Mouse (Mus musculus) liver, embryonic 12.5 days (tissue): ENCODE measurements around the gene Ephb4. TPM values are rescaled to one million over a fixed set of nuclear protein-coding genes. Genes with fewer than 3 reads are reported as not detected.
A peak's percentile ranks its signal among the peaks of the same experiment; 100 is the strongest.

Source experiments
- ATAC-seq: fragments of 200-750 bp; cut with Nextera tagmentation; 2 replicates; pipeline ENCODE4 v1.8.0; 2017; ENCODE audit warnings: moderate number of reproducible peaks, mild to moderate bottlenecking, moderate library complexity
- H3K27ac ChIP-seq: fragments of 300-500 bp; sonication (generic); 2 replicates; pipeline ENCODE4 v1.5.1; 2016; ENCODE audit warnings: mild to moderate bottlenecking
- H3K27me3 ChIP-seq: fragments of 300-500 bp; sonication (generic); replicated peaks from 2 replicates; pipeline ENCODE4 v1.6.1; 2016; ENCODE audit warnings: mild to moderate bottlenecking, moderate library complexity
- H3K36me3 ChIP-seq: fragments of 300-500 bp; sonication (generic); 2 replicates; pipeline ENCODE4 v1.6.1; 2016; ENCODE audit warnings: mild to moderate bottlenecking, moderate library complexity
- H3K4me1 ChIP-seq: fragments of 300-500 bp; sonication (generic); 2 replicates; pipeline ENCODE4 v1.6.1; 2016
- H3K4me2 ChIP-seq: fragments of 300-500 bp; sonication (generic); 2 replicates; pipeline ENCODE4 v1.6.1; 2016; ENCODE audit warnings: mild to moderate bottlenecking, moderate library complexity
- H3K4me3 ChIP-seq: fragments of 300-500 bp; sonication (generic); 2 replicates; pipeline ENCODE4 v1.5.1; 2016; ENCODE audit warnings: mild to moderate bottlenecking, moderate library complexity
- H3K9ac ChIP-seq: fragments of 300-500 bp; sonication (generic); 2 replicates; pipeline ENCODE4 v1.6.1; 2016; ENCODE audit warnings: mild to moderate bottlenecking, moderate library complexity
- H3K9me3 ChIP-seq: fragments of 300-500 bp; sonication (generic); replicated peaks from 2 replicates; pipeline ENCODE4 v1.6.1; 2016; ENCODE audit warnings: mild to moderate bottlenecking, moderate library complexity
- WGBS: fragments of 180-500 bp; shearing (Covaris S2); methylation state at CpG from one replicate; pipeline ENCODE4 v1.1.7; 2016; ENCODE audit not compliant: insufficient replicate concordance; 5-methylcytosine and 5-hydroxymethylcytosine counted together
- polyA plus RNA-seq: library from polyadenylated mRNA; unstranded; fragments of >200 nt; fragmentation: Nextera tagmentation; extraction: Ambion mirVana; gene quantifications from 2 replicates; pipeline ENCODE4 v1.2.1, GENCODE M21; 2016

The Ephb4 gene
- polyA plus RNA-seq, result 14.2 and 15.7 TPM in 2 replicates

DNA sequence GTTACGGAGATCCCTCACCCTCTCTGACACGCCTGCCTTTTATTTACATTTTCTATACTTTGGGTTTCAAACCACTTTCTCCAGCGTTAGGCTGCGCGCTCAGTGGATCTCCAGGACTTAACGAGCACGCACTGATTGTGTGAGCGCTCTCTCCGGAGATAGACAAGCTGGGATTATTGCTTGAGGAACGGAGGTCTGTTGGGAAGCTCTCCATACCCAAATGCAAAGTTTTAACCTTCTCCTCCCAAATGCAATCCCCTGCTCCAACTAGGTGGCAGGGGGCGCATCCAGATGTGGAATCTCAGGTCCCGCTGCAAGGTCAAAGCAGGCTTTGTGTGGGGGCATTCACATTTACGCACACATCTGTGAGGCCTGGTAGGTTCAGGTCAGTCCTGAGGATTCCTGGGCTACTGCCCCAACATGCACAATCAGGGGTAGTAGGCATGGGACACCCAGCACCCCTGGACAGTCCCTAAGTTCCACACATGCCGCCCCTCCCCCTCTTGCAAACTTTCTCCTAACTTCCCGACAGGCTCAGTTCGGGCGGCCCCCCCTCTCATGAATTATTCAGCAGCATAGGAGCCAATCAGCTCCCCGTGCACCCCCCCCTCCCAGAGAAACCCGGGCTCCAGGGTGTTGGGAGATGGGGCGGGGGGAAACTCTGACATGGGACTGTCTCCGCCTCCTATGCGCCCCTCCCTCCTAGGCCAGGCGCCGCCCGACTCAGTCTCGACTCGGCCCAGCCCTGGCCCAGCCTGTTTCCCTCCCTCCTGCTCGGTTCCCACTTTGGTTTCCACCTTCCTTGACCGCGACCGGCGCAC, at the start of gene Ephb4:
Gene Ephb4 (plus strand): TSS at position 726 of the 821 bp plus-strand sequence.
- ATAC-seq, result peak; percentile 83
- peak within 1 kb of the TSS; percentile 61 for H3K4me2 ChIP-seq
- WGBS, result 1% methylated on average over 30 of the region's 32 CpGs
- H3K36me3 ChIP-seq, result peaks cover 9% of the 10 kb centered on the region; the same call in 1 of the 2 replicates
- H3K9ac ChIP-seq, result peak within 1 kb of the TSS; percentile 71
- peak within 1 kb of the TSS; percentile 73 for H3K27ac ChIP-seq
- H3K4me3 ChIP-seq, result peak within 1 kb of the TSS; percentile 61
- peaks cover 25% of the 10 kb centered on the region for H3K4me1 ChIP-seq
- H3K27me3 ChIP-seq, result peaks cover 78% of the 10 kb centered on the region
- no peaks in the 10 kb centered on the region for H3K9me3 ChIP-seq

DNA sequence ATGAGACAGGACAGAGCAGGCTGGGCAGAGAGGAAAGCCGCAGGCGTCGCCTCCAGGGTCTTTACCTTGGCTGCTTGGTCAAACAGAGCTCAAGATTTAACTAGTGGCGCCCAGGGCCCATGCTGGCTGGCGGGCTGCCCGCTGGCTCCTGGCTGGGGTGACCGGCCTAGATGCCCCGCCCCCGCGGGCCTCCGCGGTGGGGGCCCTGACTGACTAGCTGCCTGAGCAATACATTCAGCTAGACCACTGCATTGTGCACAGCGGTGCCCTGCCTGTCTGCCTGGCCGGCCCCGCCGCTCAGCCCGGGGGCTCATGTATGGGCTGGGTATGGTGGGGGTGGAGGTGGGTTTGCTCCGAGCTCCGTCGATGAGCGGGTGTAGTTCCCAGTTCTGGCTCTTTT, 48.7 kb upstream of the Ephb4 start:
- Histone ChIP-seq H3K27ac (0 out of 2 replicates have a peak overlapping the region, but pooled peaks have one; percentile 13), H3K27me3 (no peaks in the 10 kb centered on the region), H3K36me3 (peaks cover 99% of the 10 kb centered on the region), H3K9me3 (no peaks in the 10 kb centered on the region), H3K4me1 (peaks cover 43% of the 10 kb centered on the region), H3K4me2 (no peak overlapping the region), H3K9ac (no peak overlapping the region), H3K4me3 (no peak overlapping the region)
- no peak for ATAC-seq
- WGBS, result 88% methylated on average over 21 of the region's 21 CpGs

DNA sequence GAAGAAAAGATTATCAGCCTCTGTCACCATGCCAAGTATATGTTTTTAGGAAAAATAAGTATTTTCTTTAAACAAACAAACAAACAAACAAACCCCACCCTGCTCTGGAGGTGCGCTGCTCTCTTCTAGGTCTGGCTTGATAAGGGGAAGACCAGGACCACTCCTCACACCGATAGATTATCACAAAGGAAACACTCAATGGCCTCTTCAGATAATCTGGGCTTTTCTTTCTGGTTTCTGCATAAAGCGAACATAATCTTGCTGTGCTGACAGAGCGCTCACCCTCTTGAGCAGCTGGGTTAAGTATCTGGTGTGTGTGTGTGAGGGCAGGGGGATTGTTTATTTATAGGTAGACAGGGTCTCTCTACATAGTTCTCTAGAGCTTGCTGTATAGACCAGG, 46.3 kb upstream of the Ephb4 start:
- peaks cover 81% of the 10 kb centered on the region for H3K36me3 ChIP-seq
- peak overlapping the region; percentile 79 for H3K4me2 ChIP-seq
- H3K4me3 ChIP-seq, result 0 out of 2 replicates have a peak overlapping the region, but pooled peaks have one; percentile 90
- 17% methylated on average over 4 of the region's 4 CpGs for WGBS
- ATAC-seq, result no peak
- H3K27ac ChIP-seq, result peak overlapping the region; percentile 62
- no peaks in the 10 kb centered on the region for H3K27me3 ChIP-seq
- H3K9ac ChIP-seq, result peak overlapping the region; percentile 52; the same call in 1 of the 2 replicates
- H3K4me1 ChIP-seq, result peaks cover 53% of the 10 kb centered on the region
- no peaks in the 10 kb centered on the region for H3K9me3 ChIP-seq

GRCm38 (mm10) chr5:137304165-137304564, 45.7 kb upstream of the Ephb4 start:
- H3K4me1 ChIP-seq, result peaks cover 53% of the 10 kb centered on the region
- H3K4me3 ChIP-seq, result peak overlapping the region; percentile 90
- peaks cover 81% of the 10 kb centered on the region for H3K36me3 ChIP-seq
- H3K9ac ChIP-seq, result peak overlapping the region; percentile 52; the same call in 1 of the 2 replicates
- H3K27ac ChIP-seq, result peak overlapping the region; percentile 62
- 62% methylated on average over 3 of the region's 3 CpGs for WGBS
- H3K27me3 ChIP-seq, result no peaks in the 10 kb centered on the region
- no peak for ATAC-seq
- peak overlapping the region; percentile 79 for H3K4me2 ChIP-seq
- H3K9me3 ChIP-seq, result no peaks in the 10 kb centered on the region

DNA sequence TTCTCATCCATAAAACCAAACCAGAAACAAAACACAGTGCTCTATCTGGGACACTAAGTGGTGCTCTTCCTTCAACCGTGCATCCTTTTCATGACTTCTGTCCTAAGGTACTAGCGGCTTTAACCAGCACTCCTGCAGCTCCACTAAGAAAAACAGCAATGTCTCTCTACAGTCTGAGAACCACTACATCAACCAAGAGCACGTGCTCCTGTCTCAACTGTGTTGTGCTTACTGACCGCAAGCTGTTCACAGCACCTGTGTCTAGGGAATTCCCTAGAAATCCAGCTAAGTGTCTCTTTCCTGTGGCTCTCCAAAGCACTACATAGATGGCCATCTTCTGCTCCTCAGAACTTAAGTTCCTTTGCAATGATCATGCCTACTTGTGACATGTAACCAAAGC, 45.1 kb upstream of the Ephb4 start:
- peaks cover 81% of the 10 kb centered on the region for H3K36me3 ChIP-seq
- peak overlapping the region; percentile 52 for H3K9ac ChIP-seq
- WGBS, result 84% methylated on average over 4 of the region's 4 CpGs
- H3K4me2 ChIP-seq, result peak overlapping the region; percentile 79
- peaks cover 53% of the 10 kb centered on the region for H3K4me1 ChIP-seq
- peak overlapping the region; percentile 62 for H3K27ac ChIP-seq
- H3K27me3 ChIP-seq, result no peaks in the 10 kb centered on the region
- H3K9me3 ChIP-seq, result no peaks in the 10 kb centered on the region
- ATAC-seq, result no peak
- peak overlapping the region; percentile 90 for H3K4me3 ChIP-seq

GRCm38 (mm10) chr5:137305822-137306221, 44.1 kb upstream of the Ephb4 start:
- peaks cover 53% of the 10 kb centered on the region for H3K4me1 ChIP-seq
- WGBS, result 46% methylated on average over 3 of the region's 3 CpGs
- H3K36me3 ChIP-seq, result peaks cover 81% of the 10 kb centered on the region
- no peaks in the 10 kb centered on the region for H3K9me3 ChIP-seq
- no peak for ATAC-seq
- peak overlapping the region; percentile 90 for H3K4me3 ChIP-seq
- peak overlapping the region; percentile 98 for H3K9ac ChIP-seq
- no peaks in the 10 kb centered on the region for H3K27me3 ChIP-seq
- H3K27ac ChIP-seq, result peak overlapping the region; percentile 62
- H3K4me2 ChIP-seq, result peak overlapping the region; percentile 79

- peak overlapping the region; percentile 90 for H3K4me3 ChIP-seq
- H3K36me3 ChIP-seq, result peaks cover 81% of the 10 kb centered on the region
- H3K9me3 ChIP-seq, result no peaks in the 10 kb centered on the region
- peak overlapping the region; percentile 92 for H3K27ac ChIP-seq
- peaks cover 57% of the 10 kb centered on the region for H3K4me1 ChIP-seq
- peak overlapping the region; percentile 79 for H3K4me2 ChIP-seq
- 8% methylated on average over 12 of the region's 12 CpGs for WGBS
- H3K27me3 ChIP-seq, result no peaks in the 10 kb centered on the region
- ATAC-seq, result no peak
- H3K9ac ChIP-seq, result peak overlapping the region; percentile 98
These were observed 43.4 kb upstream of the Ephb4 start for GRCm38 (mm10) chr5:137306439-137307005.

DNA sequence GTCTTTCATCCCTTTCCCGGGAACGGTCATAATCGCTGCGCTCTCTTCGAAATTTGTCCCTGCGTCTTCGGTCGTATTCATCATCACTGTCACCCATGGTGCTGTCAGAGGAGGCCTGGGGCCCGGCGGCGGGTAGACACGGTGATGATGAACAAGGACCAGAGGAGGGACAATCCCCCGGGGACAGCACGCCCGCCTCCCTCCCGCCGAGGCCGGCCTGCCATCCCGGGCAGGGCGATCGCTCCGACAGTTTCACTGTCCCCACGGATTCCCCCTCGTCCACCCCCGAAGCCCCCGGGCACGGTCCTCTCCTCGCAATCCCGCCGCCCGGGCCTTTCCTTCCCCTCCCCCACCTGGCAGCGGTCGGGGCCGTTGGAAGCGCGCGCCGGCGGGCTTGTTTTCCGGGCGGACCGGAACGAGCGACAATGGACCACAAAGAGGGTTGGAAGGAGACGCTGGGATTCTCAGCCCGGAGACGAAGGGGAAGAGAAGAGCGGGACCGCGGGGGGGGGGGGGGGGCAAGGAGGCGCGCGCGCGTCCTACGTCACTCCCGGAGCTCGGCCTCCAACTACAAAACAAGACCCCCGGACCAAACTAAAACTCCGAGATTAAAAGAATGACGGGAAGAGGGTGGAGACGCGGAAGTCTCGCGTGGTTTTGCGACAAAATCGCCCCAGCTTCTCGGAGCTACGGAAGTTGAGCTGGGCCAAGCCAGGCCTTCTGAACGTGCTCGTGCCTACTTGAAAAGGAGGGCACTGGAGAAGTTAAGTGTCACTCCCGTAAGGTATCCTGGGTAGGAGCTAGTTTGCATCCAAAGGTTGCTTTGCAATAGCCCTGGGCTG, 42.6 kb upstream of the Ephb4 start, which contains the start of gene Srrt:
Gene Srrt (minus strand): TSS at position 604 of the 842 bp plus-strand sequence.
- H3K27ac ChIP-seq, result peak within 1 kb of the TSS; percentile 92
- H3K4me2 ChIP-seq, result peak within 1 kb of the TSS; percentile 79
- H3K9ac ChIP-seq, result peak within 1 kb of the TSS; percentile 98
- H3K27me3 ChIP-seq, result no peaks in the 10 kb centered on the region
- no peaks in the 10 kb centered on the region for H3K9me3 ChIP-seq
- peaks cover 79% of the 10 kb centered on the region for H3K36me3 ChIP-seq
- H3K4me1 ChIP-seq, result peaks cover 58% of the 10 kb centered on the region
- peak within 1 kb of the TSS; percentile 90 for H3K4me3 ChIP-seq
- WGBS, result under 1% methylated on average over 65 of the region's 72 CpGs
- ATAC-seq, result peak; percentile 82

DNA sequence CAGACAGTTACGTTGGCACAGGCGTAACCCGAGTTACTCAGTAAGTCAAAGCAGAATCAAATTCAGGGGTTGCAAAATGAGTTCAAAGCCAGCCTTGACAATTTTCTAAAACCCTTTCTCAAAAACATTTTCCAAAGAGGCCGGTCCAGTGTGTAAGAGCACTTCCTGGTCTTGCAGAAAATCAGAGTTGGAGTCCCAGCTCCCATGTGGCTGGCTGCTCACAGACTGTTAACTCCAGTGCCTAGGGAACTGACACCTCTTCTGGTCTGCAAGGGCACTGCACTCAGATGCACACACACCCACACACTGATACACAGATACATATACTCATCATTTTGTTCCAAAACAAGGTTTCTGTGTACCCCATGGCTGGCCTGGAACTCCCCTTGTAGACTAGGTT, 41.6 kb upstream of the Ephb4 start:
- peak overlapping the region; percentile 92 for H3K27ac ChIP-seq
- peaks cover 60% of the 10 kb centered on the region for H3K4me1 ChIP-seq
- peak overlapping the region; percentile 98 for H3K9ac ChIP-seq
- H3K4me3 ChIP-seq, result peak overlapping the region; percentile 90
- ATAC-seq, result no peak
- H3K4me2 ChIP-seq, result peak overlapping the region; percentile 79
- no peaks in the 10 kb centered on the region for H3K27me3 ChIP-seq
- peaks cover 68% of the 10 kb centered on the region for H3K36me3 ChIP-seq
- no peaks in the 10 kb centered on the region for H3K9me3 ChIP-seq
- WGBS, result 91% methylated on average over 4 of the region's 4 CpGs

DNA sequence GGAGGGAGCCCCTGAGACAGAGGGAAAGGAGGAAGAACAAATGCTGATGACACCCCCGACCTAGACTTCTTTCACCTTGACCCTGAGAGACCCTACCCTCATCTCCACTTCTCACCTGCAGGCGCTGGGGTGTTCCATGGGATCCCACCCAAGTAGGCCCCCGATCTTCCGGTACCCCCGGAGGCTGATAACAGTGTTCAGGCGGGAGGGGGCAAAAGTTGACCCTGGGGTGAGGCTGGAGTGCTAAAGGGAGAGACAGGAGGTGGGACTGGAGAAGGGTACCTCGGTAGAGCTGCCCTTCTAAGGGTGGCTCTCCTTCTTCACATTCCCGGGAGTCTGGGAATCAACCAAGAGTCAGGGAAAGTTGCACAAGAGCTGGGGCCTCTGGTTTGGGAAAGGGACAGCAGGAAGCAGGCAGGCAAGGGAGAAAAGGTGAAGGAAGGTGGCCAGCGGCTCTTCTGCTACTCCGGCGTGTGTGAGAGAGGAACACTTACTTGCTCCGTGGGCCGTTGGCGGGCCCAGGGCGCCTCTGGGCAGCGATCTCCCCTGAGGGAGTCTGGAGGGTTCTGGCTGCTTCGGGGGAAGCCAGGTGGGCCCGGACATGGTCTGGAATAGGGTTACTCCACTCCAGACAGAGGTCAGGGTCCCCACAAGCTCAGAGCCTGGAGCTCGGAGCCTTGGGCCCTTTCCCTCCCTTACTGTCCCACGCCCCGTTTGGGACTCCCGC, 36.3 kb upstream of the Ephb4 start:
- ATAC-seq, result peak; percentile 42
- Histone ChIP-seq H3K9me3 (no peaks in the 10 kb centered on the region), H3K4me2 (peak overlapping the region; percentile 76), H3K9ac (peak overlapping the region; percentile 71), H3K27me3 (no peaks in the 10 kb centered on the region; the same call in 1 of the 2 replicates), H3K36me3 (peaks cover 35% of the 10 kb centered on the region), H3K4me3 (peak overlapping the region; percentile 52), H3K4me1 (peaks cover 63% of the 10 kb centered on the region), H3K27ac (peak overlapping the region; percentile 67)
- WGBS, result 7% methylated on average over 22 of the region's 22 CpGs
